Mouse (Mus musculus) intestine, embryonic 16.5 days (tissue): ENCODE results near the gene Matn4. TPM values are rescaled to one million over a fixed set of nuclear protein-coding genes. Genes with fewer than 3 reads are reported as not detected.

Source experiments
- ATAC-seq: fragments of 200-750 bp; cut with Nextera tagmentation; 2 replicates; pipeline ENCODE4 v1.8.0; 2017; ENCODE audit warnings: moderate TSS enrichment, moderate library complexity
- H3K27ac ChIP-seq: fragments of 300-500 bp; sonication (generic); 2 replicates; pipeline ENCODE4 v1.5.1; 2014; ENCODE audit warnings: mild to moderate bottlenecking, low read length
- H3K27me3 ChIP-seq: fragments of 300-500 bp; sonication (generic); replicated peaks from 2 replicates; pipeline ENCODE4 v1.6.1; 2014; ENCODE audit warnings: low read length, control low read depth, mixed read lengths; ENCODE audit not compliant: control insufficient read depth, insufficient read depth
- H3K36me3 ChIP-seq: fragments of 300-500 bp; sonication (generic); 2 replicates; pipeline ENCODE4 v1.6.1; 2014; ENCODE audit warnings: low read length, control low read depth; ENCODE audit not compliant: control insufficient read depth, insufficient read depth
- H3K4me1 ChIP-seq: fragments of 300-500 bp; sonication (generic); 2 replicates; pipeline ENCODE4 v1.6.1; 2014; ENCODE audit warnings: low read length, control low read depth, mixed read lengths; ENCODE audit not compliant: control insufficient read depth, insufficient read depth
- H3K4me2 ChIP-seq: fragments of 300-500 bp; sonication (generic); 2 replicates; pipeline ENCODE4 v1.6.1; 2014; ENCODE audit warnings: low read depth, low read length, control low read depth
- H3K4me3 ChIP-seq: fragments of 300-500 bp; sonication (generic); 2 replicates; pipeline ENCODE4 v1.5.1; 2014; ENCODE audit warnings: mild to moderate bottlenecking, low read length
- H3K9ac ChIP-seq: fragments of 300-500 bp; sonication (generic); 2 replicates; pipeline ENCODE4 v1.6.1; 2014; ENCODE audit warnings: low read depth, low read length
- H3K9me3 ChIP-seq: fragments of 300-500 bp; sonication (generic); 2 replicates; pipeline ENCODE4 v1.6.1; 2016; ENCODE audit warnings: low read length, control low read depth; ENCODE audit not compliant: control insufficient read depth
- WGBS: fragments of 180-500 bp; shearing (Covaris S2); extraction: QIAGEN DNeasy Blood & Tissue Kit; methylation state at CpG from one replicate; pipeline ENCODE4 v1.1.7; 2014; 5-methylcytosine and 5-hydroxymethylcytosine counted together
- polyA plus RNA-seq: library from polyadenylated mRNA; unstranded; fragments of >200 nt; fragmentation: Nextera tagmentation; extraction: Ambion mirVana; gene quantifications from 2 replicates; pipeline ENCODE4 v1.2.1, GENCODE M21; 2015

Matn4 gene
- polyA plus RNA-seq, 1 experiment from 2014 or later = 9.0 TPM

DNA sequence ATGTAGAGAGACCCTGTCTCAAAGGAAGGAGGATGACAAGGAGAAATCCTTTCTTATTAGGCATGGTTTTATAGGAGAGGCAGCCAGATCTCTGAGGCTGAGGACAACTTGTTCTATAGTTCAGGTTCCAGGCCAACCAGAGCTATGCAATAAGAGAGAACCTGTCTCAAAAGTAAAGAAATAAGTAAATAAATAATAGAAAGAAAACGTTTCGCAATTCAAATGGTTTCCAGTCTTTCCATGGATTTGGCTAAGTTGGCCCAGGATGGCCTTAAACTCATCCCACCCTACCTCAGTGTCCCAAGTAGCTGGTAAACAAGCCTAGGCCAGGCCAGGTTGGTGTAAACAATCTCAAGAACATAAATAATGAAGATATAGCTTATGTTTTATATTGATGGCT, 39.7 kb upstream of the Matn4 start:
- Histone ChIP-seq H3K9ac (no peak overlapping the region), H3K4me2 (no peak overlapping the region), H3K9me3 (no peaks in the 10 kb centered on the region), H3K4me3 (no peak overlapping the region), H3K36me3 (no peaks in the 10 kb centered on the region), H3K4me1 (peaks cover 17% of the 10 kb centered on the region), H3K27me3 (no peaks in the 10 kb centered on the region), H3K27ac (no peak overlapping the region)
- no peak for ATAC-seq
- WGBS = 68% methylated on average over 2 of the region's 2 CpGs

DNA sequence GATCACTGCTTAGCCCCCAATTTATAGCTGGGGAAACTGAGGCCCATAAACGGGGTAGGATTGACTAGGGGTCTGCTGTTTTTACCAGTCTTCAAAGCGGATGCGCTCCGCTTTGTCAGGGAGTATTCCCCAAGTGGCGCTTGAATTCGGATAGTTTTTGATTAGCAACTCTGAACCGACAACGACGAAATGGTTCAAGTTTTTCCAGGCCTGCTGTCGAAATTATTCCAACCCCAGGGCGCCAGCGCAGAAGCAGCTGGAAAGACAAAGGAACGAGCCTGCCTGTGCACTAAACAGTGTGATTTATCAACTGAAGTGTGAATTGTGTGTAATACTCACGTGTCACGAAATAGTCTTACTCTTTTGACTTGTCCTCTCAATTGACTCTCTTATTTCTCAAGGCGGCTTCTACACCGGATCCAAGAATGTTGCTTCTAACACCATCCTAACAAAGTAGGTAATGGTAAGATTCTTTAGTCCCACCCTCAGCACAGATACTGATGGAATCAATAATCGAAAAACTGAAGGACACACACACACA, 38.6 kb upstream of the Matn4 start, which contains the start of gene Sdc4:
Sdc4 (minus strand) TSS at position 428 of the 541 bp plus-strand sequence.
- H3K4me3 ChIP-seq = peak within 1 kb of the TSS; percentile 76
- WGBS = 12% methylated on average over 18 of the region's 18 CpGs
- peak within 1 kb of the TSS; percentile 91 for H3K9ac ChIP-seq
- peak within 1 kb of the TSS; percentile 84 for H3K4me2 ChIP-seq
- H3K27me3 ChIP-seq = no peaks in the 10 kb centered on the region
- H3K9me3 ChIP-seq = no peaks in the 10 kb centered on the region
- peak within 1 kb of the TSS; percentile 83 for H3K27ac ChIP-seq
- H3K36me3 ChIP-seq = no peaks in the 10 kb centered on the region
- H3K4me1 ChIP-seq = peaks cover 18% of the 10 kb centered on the region
- no peak for ATAC-seq

DNA sequence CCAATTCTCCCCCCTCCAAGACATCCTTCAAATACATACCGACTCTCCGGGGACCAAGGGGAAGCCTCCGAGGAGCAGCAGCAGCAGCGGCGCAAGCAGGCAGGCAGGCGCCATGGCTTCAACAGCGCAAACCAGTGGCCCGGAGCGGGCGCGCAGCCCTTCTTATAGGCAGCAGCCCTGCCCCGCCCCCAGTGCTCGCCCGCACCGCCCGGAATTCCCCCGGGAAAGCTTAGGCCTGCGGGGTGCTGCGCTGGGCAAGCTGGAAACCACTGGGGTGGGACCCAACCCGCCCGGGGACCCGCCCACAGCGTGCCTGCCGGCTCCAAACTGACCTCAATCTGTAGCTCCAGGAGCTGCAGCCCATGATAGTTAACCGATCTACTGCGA, 38.1 kb upstream of the Matn4 start:
- Histone ChIP-seq H3K9me3 (no peaks in the 10 kb centered on the region), H3K27ac (peak overlapping the region; percentile 83), H3K27me3 (no peaks in the 10 kb centered on the region), H3K4me3 (peak overlapping the region; percentile 76), H3K4me2 (peak overlapping the region; percentile 84), H3K36me3 (no peaks in the 10 kb centered on the region), H3K9ac (peak overlapping the region; percentile 91), H3K4me1 (peaks cover 19% of the 10 kb centered on the region)
- peak; percentile 89 for ATAC-seq
- under 1% methylated on average over 26 of the region's 26 CpGs for WGBS

DNA sequence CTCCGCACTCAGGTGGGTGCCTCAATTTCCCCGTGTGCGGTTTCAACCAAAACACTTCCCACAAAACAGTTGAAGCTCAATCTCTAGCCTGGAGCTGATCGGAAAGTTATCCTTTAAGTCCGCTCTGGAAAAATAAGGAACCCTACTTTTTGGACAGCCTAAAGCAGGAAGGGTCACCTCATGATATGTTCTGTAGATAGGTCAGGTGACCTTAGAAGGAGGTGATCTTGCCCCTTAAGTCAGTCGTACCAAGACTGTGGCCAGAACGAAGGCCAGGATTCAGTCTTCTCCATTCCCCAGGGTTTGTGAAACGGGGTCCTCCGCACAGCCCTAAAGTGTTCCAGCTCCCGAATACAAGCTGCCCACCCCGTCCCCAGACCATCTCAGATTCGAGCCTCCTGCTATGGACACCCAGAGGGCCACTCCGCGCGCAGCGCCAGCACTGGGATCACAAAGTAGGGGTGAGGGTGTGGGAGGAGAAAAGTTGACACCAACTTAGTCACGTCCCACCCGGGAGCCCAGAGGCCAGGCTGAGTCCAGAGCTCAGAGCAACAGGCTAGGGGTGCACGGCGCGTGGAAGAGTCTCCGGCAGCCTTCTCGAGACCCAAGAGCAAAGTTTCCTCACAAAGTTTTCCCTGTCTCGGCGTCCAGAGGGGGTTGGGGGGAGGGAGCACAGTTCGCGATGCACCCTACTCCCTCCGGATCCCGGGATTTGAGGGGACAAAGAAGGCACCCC, 37.5 kb upstream of the Matn4 start:
- Histone ChIP-seq H3K9me3 (no peaks in the 10 kb centered on the region), H3K9ac (peak overlapping the region; percentile 91), H3K4me1 (peaks cover 19% of the 10 kb centered on the region), H3K36me3 (no peaks in the 10 kb centered on the region), H3K4me2 (peak overlapping the region; percentile 84), H3K4me3 (peak overlapping the region; percentile 76), H3K27ac (peak overlapping the region; percentile 83), H3K27me3 (no peaks in the 10 kb centered on the region)
- peak; percentile 63 for ATAC-seq
- 3% methylated on average over 29 of the region's 29 CpGs for WGBS

DNA sequence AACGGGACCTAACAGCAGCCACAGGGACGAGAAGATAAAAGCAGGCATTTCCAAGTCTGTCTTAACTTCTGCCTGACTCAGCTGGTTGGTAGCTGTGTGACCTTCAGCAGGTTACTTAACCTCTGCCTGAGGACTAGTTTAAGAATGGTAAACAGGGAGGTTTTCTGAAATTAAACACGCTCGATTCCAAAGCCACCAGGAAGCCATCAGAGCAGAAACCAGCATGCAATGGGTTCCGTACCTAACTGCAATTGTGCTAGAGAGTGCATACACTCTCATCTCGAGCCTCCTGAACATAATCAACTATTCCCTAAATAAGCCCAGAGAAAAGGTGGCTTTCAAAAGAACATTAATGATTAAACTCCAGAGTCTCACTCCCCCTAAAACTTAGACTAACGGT, 36.8 kb upstream of the Matn4 start:
- H3K4me1 ChIP-seq = peaks cover 21% of the 10 kb centered on the region
- WGBS = 20% methylated on average over 7 of the region's 7 CpGs
- ATAC-seq = no peak

DNA sequence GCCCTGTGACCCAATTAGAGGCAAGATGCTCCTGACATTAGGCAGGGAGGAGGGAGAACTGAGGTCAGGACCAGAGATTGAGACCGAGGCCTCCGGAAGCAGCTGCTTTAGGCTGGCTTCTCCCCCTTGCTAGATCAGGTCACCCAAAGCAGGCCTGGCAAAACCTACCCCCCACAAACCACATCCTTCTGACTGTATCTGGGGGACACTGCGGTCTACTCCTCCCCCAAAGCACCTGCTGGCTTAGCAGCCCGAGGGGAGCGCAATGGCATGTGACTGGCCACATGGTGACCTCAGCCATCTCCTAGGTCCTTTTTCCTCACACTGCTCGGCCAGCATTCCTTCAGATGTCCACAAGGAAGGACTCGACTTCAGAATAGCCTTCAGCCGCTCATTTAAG, 36.2 kb upstream of the Matn4 start:
- WGBS = 28% methylated on average over 8 of the region's 8 CpGs
- Histone ChIP-seq H3K9ac (peak overlapping the region; percentile 91), H3K27me3 (no peaks in the 10 kb centered on the region), H3K27ac (peak overlapping the region; percentile 83), H3K4me1 (peaks cover 27% of the 10 kb centered on the region), H3K9me3 (no peaks in the 10 kb centered on the region), H3K36me3 (no peaks in the 10 kb centered on the region), H3K4me2 (peak overlapping the region; percentile 84), H3K4me3 (peak overlapping the region; percentile 76)
- no peak for ATAC-seq

More for the DNA sequence above, 36.8 kb upstream of the Matn4 start:
- peak overlapping the region; percentile 84 for H3K4me2 ChIP-seq
- H3K9ac ChIP-seq = peak overlapping the region; percentile 91
- peak overlapping the region; percentile 76 for H3K4me3 ChIP-seq
- no peaks in the 10 kb centered on the region for H3K36me3 ChIP-seq
- no peaks in the 10 kb centered on the region for H3K27me3 ChIP-seq
- no peaks in the 10 kb centered on the region for H3K9me3 ChIP-seq
- peak overlapping the region; percentile 83 for H3K27ac ChIP-seq

DNA sequence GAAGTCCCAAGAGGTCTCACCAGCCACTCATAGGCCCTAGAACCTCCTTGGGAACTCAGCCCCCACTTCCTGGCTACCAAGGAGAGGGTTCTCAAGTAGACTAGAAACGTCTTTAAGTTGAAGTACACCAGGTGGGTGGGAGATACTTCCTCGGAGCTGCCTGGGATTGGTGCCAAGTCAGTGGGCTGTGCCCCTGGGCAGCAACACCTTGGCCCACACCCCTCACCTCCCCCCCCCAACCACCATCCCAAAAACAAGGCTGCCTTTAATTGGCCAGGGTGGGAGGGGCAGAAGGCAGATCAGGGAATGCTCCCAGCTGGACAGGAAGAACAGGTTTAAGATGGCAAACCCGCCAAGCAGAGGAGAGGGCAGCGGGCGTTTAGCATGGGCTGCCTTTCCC, 35.4 kb upstream of the Matn4 start:
- H3K4me1 ChIP-seq = peaks cover 33% of the 10 kb centered on the region
- peak overlapping the region; percentile 76 for H3K4me3 ChIP-seq
- no peak for ATAC-seq
- H3K27me3 ChIP-seq = no peaks in the 10 kb centered on the region
- WGBS = 55% methylated on average over 5 of the region's 5 CpGs
- peak overlapping the region; percentile 83 for H3K27ac ChIP-seq
- H3K9ac ChIP-seq = 0 out of 2 replicates have a peak overlapping the region, but pooled peaks have one; percentile 91
- H3K9me3 ChIP-seq = no peaks in the 10 kb centered on the region
- no peaks in the 10 kb centered on the region for H3K36me3 ChIP-seq
- H3K4me2 ChIP-seq = peak overlapping the region; percentile 84

DNA sequence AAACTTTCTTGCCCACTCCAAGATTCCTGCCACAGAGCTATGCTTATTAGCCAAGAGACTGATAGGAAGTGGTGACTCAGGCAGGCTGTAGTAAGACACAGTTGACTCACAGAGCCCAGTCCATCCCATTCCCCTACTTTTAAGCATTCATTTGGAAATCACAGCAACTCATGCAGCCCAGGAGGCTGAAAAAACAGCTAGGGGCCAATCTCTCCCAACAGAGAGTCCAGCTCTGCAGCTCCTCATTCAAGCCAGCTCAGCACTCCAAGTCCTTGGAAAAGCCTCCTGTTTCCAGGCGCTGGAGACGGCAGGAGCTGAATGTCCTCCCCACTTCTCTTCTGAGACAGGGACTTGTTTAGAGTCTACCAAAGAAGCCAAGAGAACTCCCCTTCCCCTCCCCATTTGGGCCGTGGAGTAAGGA, 34.1 kb upstream of the Matn4 start:
- 45% methylated on average over 3 of the region's 3 CpGs for WGBS
- peaks cover 45% of the 10 kb centered on the region for H3K4me1 ChIP-seq
- H3K9ac ChIP-seq = peak overlapping the region; percentile 39
- no peaks in the 10 kb centered on the region for H3K36me3 ChIP-seq
- H3K4me3 ChIP-seq = peak overlapping the region; percentile 30
- no peaks in the 10 kb centered on the region for H3K9me3 ChIP-seq
- H3K27me3 ChIP-seq = no peaks in the 10 kb centered on the region
- peak overlapping the region; percentile 84 for H3K4me2 ChIP-seq
- ATAC-seq = no peak
- H3K27ac ChIP-seq = peak overlapping the region; percentile 95

DNA sequence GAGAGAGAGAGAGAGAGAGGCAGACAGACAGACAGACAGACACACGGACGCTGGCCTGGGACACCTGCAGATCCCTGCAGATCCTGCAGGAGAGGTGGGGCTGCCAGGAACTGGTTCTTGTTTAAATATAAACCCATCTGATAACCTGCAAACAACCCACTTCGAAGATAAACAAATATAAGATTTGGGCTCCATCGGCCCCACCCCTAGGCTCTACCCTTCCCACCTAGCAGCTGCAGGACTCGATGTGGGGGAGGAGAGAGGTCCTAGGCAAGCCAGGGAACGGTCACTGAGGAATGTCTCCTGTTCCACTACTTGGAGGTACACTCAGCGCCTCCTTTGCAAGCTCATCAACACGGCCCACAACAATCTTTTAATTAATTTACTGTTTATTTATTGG, 33.3 kb upstream of the Matn4 start:
- Histone ChIP-seq H3K27ac (peak overlapping the region; percentile 95), H3K9me3 (no peaks in the 10 kb centered on the region), H3K4me3 (peak overlapping the region; percentile 30), H3K4me1 (peaks cover 52% of the 10 kb centered on the region), H3K4me2 (peak overlapping the region; percentile 84), H3K9ac (0 out of 2 replicates have a peak overlapping the region, but pooled peaks have one; percentile 20), H3K36me3 (no peaks in the 10 kb centered on the region), H3K27me3 (no peaks in the 10 kb centered on the region)
- peak; percentile 25 for ATAC-seq
- WGBS = 37% methylated on average over 8 of the region's 8 CpGs
